Mouse (Mus musculus): ENCODE results near the gene Spink4.

GRCm38 (mm10) chr4:40900071-40900470 lies 19.8 kb upstream of the Spink4 start:
- TF ChIP-seq CTCF (IDR thresholded peaks at IDR 0.05; ENCODE audit: low read depth) (no peak), EP300 (IDR thresholded peaks at IDR 0.05; ENCODE audit: low read depth) (peak; percentile 75)

Measured in liver, postnatal 0 days (tissue).